ENCODE assay signal across 14 mouse cellular contexts in genomic region chr5:113945126-113945525, GRCm38 (mm10). TPM values are rescaled to one million over a fixed set of nuclear protein-coding genes. Genes with fewer than 3 reads are reported as not detected.
DNase-seq lines count a peak whose midpoint lies in the region; ATAC-seq and TF ChIP-seq lines count a peak whose summit lies in the region.
"Had no signal": no experiment of that assay in that cellular context is flagged by ENCODE, and none has a peak within 500 bp of the region (broad histone marks: within the 10 kb centered on the region; RNA-seq: fewer than 3 reads in every experiment).

No protein-coding gene starts in this region.

- TF ChIP-seq EP300 in stomach, postnatal 0 days (optimal IDR thresholded peaks at IDR 0.05): no peak

- H3K4me3 ChIP-seq in heart, embryonic 12.5 days: no peak overlapping the region
- no peak overlapping the region for H3K4me3 ChIP-seq in stomach, embryonic 15.5 days (replicated peaks)
- no peak overlapping the region for H3K4me3 ChIP-seq in stomach, postnatal 0 days (ENCODE audit: low read depth, low read length)

- WGBS in heart, embryonic 12.5 days: 91% methylated on average over 6 of the region's 6 CpGs
- WGBS in stomach, embryonic 15.5 days: 85% methylated on average over 6 of the region's 6 CpGs
- 91% methylated on average over 6 of the region's 6 CpGs for WGBS in stomach, postnatal 0 days

- TF ChIP-seq CTCF in stomach, postnatal 0 days (IDR thresholded peaks at IDR 0.05; ENCODE audit: low read depth): no peak

- no peaks in the 10 kb centered on the region for H3K9me3 ChIP-seq in heart, embryonic 12.5 days (replicated peaks)
- no peaks in the 10 kb centered on the region for H3K9me3 ChIP-seq in stomach, embryonic 15.5 days
- no peaks in the 10 kb centered on the region for H3K9me3 ChIP-seq in stomach, postnatal 0 days (ENCODE audit: control insufficient read depth, low read length)

- ATAC-seq in heart, embryonic 12.5 days (ENCODE audit: insufficient number of reproducible peaks, low FRiP score): no peak
- no peak for ATAC-seq in stomach, embryonic 15.5 days (ENCODE audit: insufficient read depth, low FRiP score, low read depth)
- ATAC-seq in stomach, postnatal 0 days (ENCODE audit: low FRiP score, low TSS enrichment): no peak

- H3K27ac ChIP-seq in heart, embryonic 12.5 days (ENCODE audit: poor library complexity, severe bottlenecking): no peak overlapping the region
- 0 out of 2 replicates have a peak overlapping the region, but pooled peaks have one; percentile 7 for H3K27ac ChIP-seq in stomach, embryonic 15.5 days
- H3K27ac ChIP-seq in stomach, postnatal 0 days (replicated peaks): no peak overlapping the region

- H3K27me3 ChIP-seq in heart, embryonic 12.5 days (replicated peaks): no peaks in the 10 kb centered on the region
- H3K27me3 ChIP-seq in stomach, embryonic 15.5 days (replicated peaks): no peaks in the 10 kb centered on the region
- H3K27me3 ChIP-seq in stomach, postnatal 0 days (ENCODE audit: control insufficient read depth, insufficient read depth, low read length): no peaks in the 10 kb centered on the region

- peak; percentile 98 for DNase-seq in heart, adult 11 months
- DNase-seq in stomach, postnatal 0 days (ENCODE audit: low spot score): no peak
- peak; percentile 68 for DNase-seq in lung, postnatal 36 days
- DNase-seq in cerebellum, adult 9-11 months: no peak
- no peak for DNase-seq in kidney, adult 11 months
- no peak for DNase-seq in cerebellum, adult 9-10 months
- DNase-seq: adrenal gland, postnatal 14 days; gastrocnemius, postnatal 14 days; heart, postnatal 14 days; kidney, adult 18-20 months; thymus, postnatal 14 days had no signal

- no peak overlapping the region for H3K4me2 ChIP-seq in heart, embryonic 12.5 days
- no peak overlapping the region for H3K4me2 ChIP-seq in stomach, embryonic 15.5 days
- H3K4me2 ChIP-seq in stomach, postnatal 0 days (replicated peaks; ENCODE audit: low read depth): no peak overlapping the region

- H3K9ac ChIP-seq in heart, embryonic 12.5 days: no peak overlapping the region
- H3K9ac ChIP-seq in stomach, embryonic 15.5 days: no peak overlapping the region
- no peak overlapping the region for H3K9ac ChIP-seq in stomach, postnatal 0 days (ENCODE audit: low read length)

- peaks cover 100% of the 10 kb centered on the region for H3K36me3 ChIP-seq in heart, embryonic 12.5 days
- peaks cover 55% of the 10 kb centered on the region for H3K36me3 ChIP-seq in stomach, embryonic 15.5 days
- peaks cover 51% of the 10 kb centered on the region for H3K36me3 ChIP-seq in stomach, postnatal 0 days (ENCODE audit: control insufficient read depth, insufficient read depth, low read length)

- H3K4me1 ChIP-seq in heart, embryonic 12.5 days (replicated peaks): peaks cover under 1% of the 10 kb centered on the region; the same call in 1 of the 2 replicates
- no peaks in the 10 kb centered on the region for H3K4me1 ChIP-seq in stomach, embryonic 15.5 days
- no peaks in the 10 kb centered on the region for H3K4me1 ChIP-seq in stomach, postnatal 0 days (replicated peaks; ENCODE audit: control insufficient read depth, insufficient read depth)

RNA-seq across cellular contexts. Expression of gene Coro1c, which starts 36.6 kb away (rescaled TPM):
- 137 and 141 TPM in 2 replicates for polyA plus RNA-seq in heart, embryonic 12.5 days (2016; fragmentation: Nextera tagmentation; extraction: Ambion mirVana)
- polyA plus RNA-seq in stomach, embryonic 15.5 days (2015; fragmentation: Nextera tagmentation; extraction: Ambion mirVana): 129 and 144 TPM in 2 replicates
- 91.6 and 93.6 TPM in 2 replicates for polyA plus RNA-seq in stomach, postnatal 0 days (2015; fragmentation: Nextera tagmentation; extraction: Ambion mirVana)

RNA-seq across cellular contexts. Expression of gene Ssh1, which starts 48.6 kb away (rescaled TPM):
- 19.0 and 21.4 TPM in 2 replicates for polyA plus RNA-seq in heart, embryonic 12.5 days (2016; fragmentation: Nextera tagmentation; extraction: Ambion mirVana)
- polyA plus RNA-seq in stomach, embryonic 15.5 days (2015; fragmentation: Nextera tagmentation; extraction: Ambion mirVana): 13.3 and 13.7 TPM in 2 replicates
- polyA plus RNA-seq in stomach, postnatal 0 days (2015; fragmentation: Nextera tagmentation; extraction: Ambion mirVana): 5.0 and 5.3 TPM in 2 replicates

RNA-seq across cellular contexts. Expression of gene Dao, which starts 58.4 kb away (rescaled TPM):
- polyA plus RNA-seq in heart, embryonic 12.5 days (2016; fragmentation: Nextera tagmentation; extraction: Ambion mirVana): not detected in 2 replicates
- 3.4 and 5.0 TPM in 2 replicates for polyA plus RNA-seq in stomach, embryonic 15.5 days (2015; fragmentation: Nextera tagmentation; extraction: Ambion mirVana)
- 0.15 and 0.24 TPM in 2 replicates for polyA plus RNA-seq in stomach, postnatal 0 days (2015; fragmentation: Nextera tagmentation; extraction: Ambion mirVana)
- polyA plus RNA-seq: neural tube, embryonic 14.5 days had no signal

Comparison
In these comparisons a context has a peak if more than half of its experiments do, and no peak if none do; other contexts are left out.
1. DNase-seq: peak in heart, adult 11 months (single experiment) and lung, postnatal 36 days (single experiment); none in stomach, postnatal 0 days (single experiment), cerebellum, adult 9-11 months (single experiment), kidney, adult 11 months (single experiment) and cerebellum, adult 9-10 months (single experiment).